Mouse (Mus musculus) adipose tissue, adult 10 weeks (tissue): ENCODE results near the gene Wdr70. TPM values are rescaled to one million over a fixed set of nuclear protein-coding genes. Genes with fewer than 3 reads are reported as not detected.

ENCODE experiments used
- polyA plus RNA-seq: library from polyadenylated mRNA; stranded (reverse); fragments of 350-450 nt; fragmentation: Illumina TruSeq; extraction: RNeasy Lipid Tissue Mini Kit (QIAGEN cat#74804); gene quantifications from one replicate; pipeline ENCODE4 v1.2.3, GENCODE M21; 2014; ENCODE audit warnings: low read depth, low replicate concordance

Wdr70 gene
- polyA plus RNA-seq: 23.2 TPM

DNA sequence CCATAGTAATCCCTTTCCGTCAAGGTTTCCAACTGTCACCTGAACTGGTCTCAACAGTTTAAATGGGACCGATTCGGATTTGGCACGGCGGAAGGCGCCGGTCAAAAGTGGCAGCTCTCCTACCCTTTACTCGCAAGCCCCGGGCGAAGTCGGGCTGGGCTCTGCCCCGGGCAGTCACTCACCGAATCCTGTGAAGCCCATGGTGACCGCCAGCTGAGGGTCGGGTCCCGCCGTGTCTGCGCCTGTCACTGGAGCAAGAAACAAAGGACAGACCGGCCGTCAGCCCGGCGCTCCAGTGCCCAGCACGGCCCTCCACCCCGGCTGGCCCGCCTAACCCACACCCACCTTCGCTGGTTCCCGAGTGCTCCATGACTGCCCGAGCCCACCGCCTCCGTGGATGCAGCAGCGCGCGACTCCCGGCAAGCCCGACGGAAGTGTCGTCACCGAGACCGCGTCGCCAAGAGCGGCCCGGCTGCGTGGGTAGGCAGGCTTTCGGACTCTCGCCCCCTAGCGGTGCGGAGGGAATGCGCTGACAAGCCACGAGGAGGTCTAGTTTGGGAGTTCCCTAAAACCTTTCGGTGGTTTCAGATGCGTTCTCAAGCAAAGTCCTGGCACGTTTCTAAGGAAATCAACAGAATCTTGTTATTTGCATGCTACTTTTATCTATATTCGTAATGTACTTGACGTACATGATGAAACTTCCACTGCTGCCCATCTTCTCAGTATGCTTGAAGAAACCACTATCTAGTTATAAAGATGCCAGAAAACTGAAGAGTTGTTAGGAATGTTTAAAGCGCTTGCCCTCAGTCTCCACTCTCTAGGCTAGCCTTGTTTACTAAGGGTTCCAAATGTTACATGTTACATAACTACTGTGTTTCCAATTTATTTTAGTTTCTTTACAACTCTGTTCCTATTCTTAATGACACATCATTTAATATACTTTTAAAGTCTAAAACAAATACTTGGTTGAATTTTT lies at the start of gene Wdr70:
Gene Wdr70, minus strand, starts transcription at position 436 of the 976 bp plus-strand sequence.

GRCm38 (mm10) chr15:8108966-8109743 lies 10.1 kb upstream of the Wdr70 start, which contains the start of gene Nup155:
Gene Nup155, plus strand, starts transcription at chr15:8109273.

Other genes with a start within 250 kb of the Wdr70 start
- gene Nup155, start 10.1 kb upstream of the Wdr70 start, polyA plus RNA-seq: 8.3 TPM
- 4.6 TPM for gene Cplane1, start 69.9 kb upstream of the Wdr70 start, polyA plus RNA-seq